Mouse (Mus musculus) yolk sac, embryonic 10.5 days (tissue): ENCODE measurements around the gene Fcrls.

Experiments
- DNase-seq: peaks from one replicate; pipeline ENCODE4 v3.0.0-alpha.2; 2017; ENCODE audit warnings: low spot score

Gene Fcrls

GRCm38 (mm10) chr3:87263436-87263835 lies at the start of gene Fcrls:
Gene Fcrls, minus strand, starts transcription at chr3:87263738.
- no peak for DNase-seq

DNA sequence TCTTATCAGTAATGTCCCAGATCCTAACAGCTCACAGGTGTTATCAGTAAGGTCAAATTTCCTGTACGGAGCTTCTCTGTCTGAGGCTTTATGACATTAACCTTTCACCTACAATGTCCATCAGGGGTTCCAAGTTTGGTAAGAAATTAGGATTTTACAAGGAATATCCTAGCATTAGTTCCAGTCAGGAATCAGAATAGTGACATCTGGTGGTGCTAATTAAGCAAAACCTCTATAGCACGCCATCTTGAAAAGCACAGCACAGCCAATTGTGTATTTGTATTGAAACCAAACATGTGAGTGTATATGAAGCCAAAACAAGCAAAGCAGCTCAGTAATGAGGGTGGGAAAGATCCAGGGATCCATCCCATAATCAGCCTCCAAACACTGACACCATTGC lies 46.4 kb upstream of the Fcrls start:
- DNase-seq = no peak

DNA sequence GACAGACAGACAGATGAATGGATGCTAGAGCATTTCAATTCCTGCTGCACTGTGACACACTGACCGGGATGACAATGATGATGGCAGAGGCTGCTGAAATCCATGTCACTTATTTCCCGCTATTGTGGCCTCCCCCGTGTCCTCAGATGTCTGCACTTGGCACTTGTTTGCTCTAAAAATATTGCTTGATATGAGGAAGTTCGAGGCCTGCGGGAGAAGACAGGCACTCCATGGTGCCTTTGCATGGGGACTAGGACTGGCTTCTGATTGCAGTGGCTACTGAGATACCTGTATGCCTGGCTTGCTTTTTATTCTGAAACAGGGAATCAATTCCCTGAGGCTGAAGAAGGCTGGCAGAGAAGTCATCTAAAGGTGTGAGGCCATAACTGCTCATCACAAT lies 36.4 kb upstream of the Fcrls start:
- DNase-seq = no peak

GRCm38 (mm10) chr3:87274372-87274771 lies 10.8 kb upstream of the Fcrls start:
- no peak for DNase-seq

GRCm38 (mm10) chr3:87266581-87266980 lies 3.0 kb upstream of the Fcrls start:
- DNase-seq = no peak

DNA sequence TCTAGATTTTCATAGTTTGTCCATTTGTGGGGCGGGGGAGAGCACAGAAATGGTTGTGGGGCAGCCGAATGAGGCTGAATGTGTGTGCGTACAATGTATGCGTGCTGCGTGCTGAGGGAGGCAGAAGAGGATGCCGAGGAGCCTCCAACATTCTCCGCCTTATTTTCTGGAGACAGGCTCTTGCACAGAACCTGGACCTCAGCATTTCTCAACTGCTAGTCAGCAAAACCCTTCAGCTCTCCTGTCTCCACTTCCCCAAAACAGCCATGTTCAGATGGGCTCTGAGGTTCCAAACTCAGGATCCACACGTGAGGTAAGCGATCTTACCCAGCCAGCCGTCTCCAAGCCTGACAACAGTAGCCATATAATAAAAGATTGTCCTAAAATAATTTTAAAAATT lies 8.3 kb downstream of the Fcrls start:
- no peak for DNase-seq

GRCm38 (mm10) chr3:87249571-87249970 lies 14.0 kb downstream of the Fcrls start:
- no peak for DNase-seq

GRCm38 (mm10) chr3:87247292-87247691 lies 16.2 kb downstream of the Fcrls start:
- no peak for DNase-seq

DNA sequence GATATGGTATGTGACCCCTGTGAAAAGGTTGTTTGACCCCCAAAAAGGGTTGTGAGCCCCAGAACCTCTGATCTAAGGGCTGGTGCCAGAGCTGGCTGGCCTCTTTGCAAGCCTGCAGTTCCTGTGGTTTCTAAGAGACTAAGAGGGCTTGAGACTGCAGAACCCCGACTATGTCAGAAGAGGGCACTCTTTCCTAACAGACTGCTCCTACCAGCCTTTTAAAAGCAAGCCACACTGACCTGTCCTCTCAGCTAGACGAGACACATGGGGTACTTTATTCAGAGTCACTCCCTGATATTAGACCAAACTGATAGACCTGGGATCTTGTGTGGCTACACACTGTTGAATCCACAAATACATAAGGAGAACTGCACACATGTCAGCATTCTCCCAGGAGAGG lies 19.9 kb downstream of the Fcrls start:
- DNase-seq = peak; percentile 5

DNA sequence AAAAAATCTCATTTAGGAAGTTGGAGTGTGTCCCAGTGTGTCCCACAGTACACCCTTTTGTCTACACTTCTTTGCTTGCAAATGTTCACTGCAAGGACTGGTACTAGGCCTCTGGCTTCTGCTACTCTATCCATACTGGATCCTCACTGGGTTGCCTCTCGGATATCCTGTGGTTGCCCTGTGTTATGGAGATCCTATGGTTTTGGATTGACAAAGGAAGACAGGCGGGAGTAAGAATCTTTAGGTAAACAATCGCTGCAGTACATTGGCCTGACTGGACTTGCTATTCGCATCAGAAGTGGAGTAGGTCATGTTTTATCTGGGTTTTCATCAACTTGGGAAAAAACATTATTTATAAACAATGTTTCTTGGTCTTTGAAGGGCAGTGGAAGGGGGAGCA lies 22.6 kb downstream of the Fcrls start:
- no peak for DNase-seq

DNA sequence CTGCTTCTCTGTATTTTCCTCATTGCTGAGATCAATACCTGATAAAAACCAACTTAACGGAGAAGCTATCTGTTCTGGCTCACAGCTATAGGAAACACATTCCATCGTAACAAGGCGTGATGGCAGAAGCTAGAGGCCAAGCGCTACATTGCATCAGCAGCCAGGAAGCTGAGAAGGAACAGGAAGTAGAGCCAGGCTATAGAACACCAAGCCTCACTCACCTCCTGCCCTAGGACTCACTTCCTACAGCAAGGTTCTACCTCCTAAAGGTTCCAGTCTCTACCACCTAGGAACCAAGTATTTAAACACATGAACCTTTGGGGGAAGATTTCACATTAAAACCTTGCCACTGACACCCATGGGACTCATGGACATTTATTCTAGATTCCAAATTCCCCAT lies 39.9 kb downstream of the Fcrls start:
- no peak for DNase-seq

GRCm38 (mm10) chr3:87222346-87222745 lies 41.2 kb downstream of the Fcrls start:
- no peak for DNase-seq

DNA sequence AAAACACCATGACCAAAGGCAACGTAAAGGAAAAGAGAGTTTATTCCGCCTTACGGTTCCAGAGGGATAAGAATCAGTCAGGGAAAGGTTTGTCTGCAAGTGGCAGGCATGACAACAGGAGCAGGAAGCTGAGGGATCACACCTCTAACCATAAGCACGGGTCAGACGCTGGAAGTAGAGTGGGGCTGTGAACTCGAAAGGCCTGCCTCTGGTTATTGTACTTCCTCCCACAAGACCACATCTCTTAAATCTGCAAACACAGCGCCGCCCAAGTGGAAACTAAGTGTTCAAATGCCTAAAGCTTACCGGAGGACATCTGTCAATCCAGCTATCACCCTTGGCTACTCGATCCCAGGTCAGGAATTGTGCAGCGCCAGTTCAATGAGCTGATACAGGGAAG lies 48.4 kb downstream of the Fcrls start:
- no peak for DNase-seq

GRCm38 (mm10) chr3:87214221-87214864 lies 49.2 kb downstream of the Fcrls start:
- DNase-seq = no peak

GRCm38 (mm10) chr3:87206336-87207075 lies 57.0 kb downstream of the Fcrls start:
- no peak for DNase-seq
